Mouse (Mus musculus) right cerebral cortex, postnatal 4 days (tissue): Measurements from ENCODE around the gene Gtf2e1.

Experiments
- DNase-seq: peaks from one replicate; pipeline ENCODE4 v3.0.0-alpha.2; 2022

The Gtf2e1 gene

DNA sequence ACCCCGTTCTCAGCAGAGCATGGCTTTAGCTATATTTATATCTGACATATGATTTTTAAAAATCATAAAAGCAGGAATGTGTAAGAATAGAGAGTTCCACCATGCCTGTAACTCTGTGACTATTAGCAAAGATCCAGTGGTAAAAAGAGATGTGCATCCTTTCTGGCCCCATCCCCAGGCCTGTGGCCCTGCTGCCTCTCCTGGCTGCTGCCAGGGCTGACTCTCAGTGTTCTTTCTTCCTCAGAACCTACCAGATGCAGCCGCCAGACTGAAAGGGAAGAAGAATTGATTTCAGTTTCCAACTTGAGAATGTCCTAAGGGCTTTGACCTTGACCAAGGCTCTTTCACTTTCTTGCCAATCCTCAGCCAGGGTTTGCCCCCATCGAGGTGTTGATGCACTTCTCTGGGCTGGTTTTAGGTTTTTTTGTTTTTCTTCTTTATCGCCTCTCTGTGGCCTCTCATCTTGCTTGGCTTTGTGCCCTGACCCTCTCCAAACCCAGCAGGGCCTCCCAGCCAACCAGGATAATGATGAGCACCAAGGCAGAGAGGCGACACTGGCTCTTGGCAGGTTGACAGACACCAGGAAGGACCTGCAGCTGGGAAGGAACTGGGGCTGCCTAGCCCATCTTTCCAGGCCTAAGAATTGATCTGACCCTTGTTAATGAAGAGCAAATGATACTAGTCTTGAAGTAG lies 66.8 kb downstream of the Gtf2e1 start:
- no peak for DNase-seq

DNA sequence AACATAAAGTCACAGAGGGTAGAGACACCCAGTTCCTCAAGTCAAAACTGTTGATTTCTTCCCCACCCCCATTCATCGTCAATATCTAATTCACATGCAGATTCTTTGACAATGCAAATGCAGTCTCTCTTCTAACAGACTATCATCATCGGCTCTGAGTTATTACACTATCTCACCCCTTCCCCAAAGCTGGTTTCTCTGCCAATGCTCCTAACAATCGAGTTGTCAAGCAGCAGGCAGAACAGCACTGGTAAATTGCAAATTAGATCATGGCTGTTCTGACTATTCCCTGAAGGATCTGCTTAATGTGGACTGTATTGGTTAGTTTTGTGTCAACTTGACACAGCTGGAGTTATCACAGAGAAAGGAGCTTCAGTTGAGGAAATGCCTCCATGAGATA lies 70.0 kb downstream of the Gtf2e1 start:
- DNase-seq: no peak

DNA sequence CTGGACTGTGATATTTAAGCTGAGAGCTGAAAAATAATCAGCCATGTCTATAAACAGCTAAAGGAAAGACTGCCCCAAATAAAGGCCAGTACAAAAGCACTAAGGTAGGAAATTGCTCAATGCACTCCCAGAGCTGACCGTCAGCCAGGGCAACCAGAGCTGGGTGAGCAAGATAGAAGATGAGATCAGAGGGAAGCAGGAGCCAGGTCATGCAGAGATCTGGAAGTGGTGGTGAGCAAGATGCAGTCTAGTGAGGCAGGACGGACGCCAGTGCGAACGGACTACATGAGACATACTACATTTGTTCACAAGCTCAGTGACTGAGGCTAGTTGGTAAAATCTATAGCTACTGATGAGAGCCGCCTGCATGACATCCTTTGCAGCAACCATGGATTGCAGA lies 75.6 kb downstream of the Gtf2e1 start:
- no peak for DNase-seq

DNA sequence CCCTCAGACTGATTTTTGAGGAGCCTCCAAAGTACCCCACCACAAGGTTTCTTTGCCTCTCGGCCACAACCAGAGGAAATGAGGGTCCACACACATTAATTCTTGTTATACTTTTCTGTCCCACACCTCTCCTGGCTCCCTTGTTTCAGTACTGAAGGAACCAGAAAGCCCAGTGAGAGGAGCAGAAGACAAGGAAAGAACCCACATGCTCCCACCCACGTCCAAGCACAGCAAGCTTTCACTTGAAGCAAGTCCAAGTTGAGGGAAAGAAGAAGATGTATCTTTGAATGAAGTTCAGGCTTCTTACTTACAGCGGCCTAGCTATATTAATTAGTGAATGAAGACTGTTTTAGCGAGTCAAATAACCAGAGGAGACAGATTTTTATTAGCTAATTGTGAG lies 76.7 kb downstream of the Gtf2e1 start:
- no peak for DNase-seq

DNA sequence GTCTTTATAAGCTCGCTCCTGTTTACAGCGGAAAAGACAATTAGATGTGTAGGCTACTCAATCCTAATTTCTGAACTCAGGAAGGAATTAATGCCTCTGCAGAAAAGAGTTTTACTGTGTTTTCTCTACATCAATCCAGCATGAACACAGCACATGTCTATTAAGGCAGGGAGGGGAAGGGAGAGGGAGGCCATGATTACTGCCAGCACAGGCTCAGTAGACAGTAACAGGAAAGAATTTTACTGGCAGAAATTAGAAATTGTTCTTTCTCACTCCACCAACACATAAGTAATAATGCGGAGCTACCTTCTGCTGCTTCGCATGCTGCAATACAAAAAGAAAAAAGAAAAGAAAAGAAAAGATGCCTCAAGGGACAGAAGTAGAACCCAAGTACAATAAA lies 78.0 kb downstream of the Gtf2e1 start:
- DNase-seq: no peak
